ENCODE assay signal across 8 mouse cellular contexts in the genomic region with DNA sequence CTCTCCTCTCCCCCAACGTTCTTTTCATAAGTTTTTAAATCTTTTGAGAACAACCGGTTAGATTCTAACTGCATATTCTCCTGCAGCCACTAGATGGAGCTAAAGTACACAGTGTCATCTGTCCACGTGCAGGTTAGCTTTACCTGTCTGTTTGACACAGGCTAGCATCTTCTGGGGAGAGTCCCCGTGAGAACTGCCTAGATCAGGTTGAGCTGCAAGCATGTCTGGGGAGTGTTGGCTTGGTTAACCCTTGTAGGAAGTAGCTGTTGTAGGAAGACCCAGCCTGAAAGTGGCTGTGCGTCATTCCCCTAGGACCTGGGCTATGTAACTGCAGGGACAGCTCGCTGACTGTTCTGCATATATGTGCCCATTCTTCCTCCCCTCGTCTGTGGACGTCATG.
DNase-seq lines count a peak whose midpoint lies in the region; ATAC-seq and TF ChIP-seq lines count a peak whose summit lies in the region.
"Had no signal": no experiment of that assay in that cellular context is flagged by ENCODE, and none has a peak within 500 bp of the region (broad histone marks: within the 10 kb centered on the region; RNA-seq: fewer than 3 reads in every experiment).

No protein-coding gene starts in this region.

- no peak overlapping the region for H3K9ac ChIP-seq in kidney, embryonic 14.5 days (ENCODE audit: low read depth, low read length)
- no peak overlapping the region for H3K9ac ChIP-seq in midbrain, embryonic 13.5 days (replicated peaks)
- H3K9ac ChIP-seq: liver, embryonic 15.5 days had no signal

- no peak overlapping the region for H3K27ac ChIP-seq in cortical plate, adult 2 months (ENCODE audit: insufficient read depth, low read length)
- H3K27ac ChIP-seq in kidney, embryonic 14.5 days (ENCODE audit: low read depth, low read length), result no peak overlapping the region
- H3K27ac ChIP-seq in midbrain, embryonic 13.5 days, result no peak overlapping the region
- H3K27ac ChIP-seq: liver, embryonic 15.5 days had no signal

- peak; percentile 73 for TF ChIP-seq CTCF in cortical plate, adult 2 months (IDR thresholded peaks at IDR 0.05; ENCODE audit: extremely low read depth, insufficient read depth, low read length)

- H3K4me1 ChIP-seq in cortical plate, adult 2 months (ENCODE audit: control insufficient read depth, insufficient read depth, low read length), result no peaks in the 10 kb centered on the region
- no peaks in the 10 kb centered on the region for H3K4me1 ChIP-seq in kidney, embryonic 14.5 days (ENCODE audit: control insufficient read depth, insufficient read depth, low read length)
- H3K4me1 ChIP-seq in midbrain, embryonic 13.5 days (replicated peaks), result no peaks in the 10 kb centered on the region

- H3K9me3 ChIP-seq in kidney, embryonic 14.5 days (ENCODE audit: control insufficient read depth, low read length), result no peaks in the 10 kb centered on the region
- no peaks in the 10 kb centered on the region for H3K9me3 ChIP-seq in midbrain, embryonic 13.5 days
- H3K9me3 ChIP-seq: liver, embryonic 15.5 days had no signal

- peak; percentile 39 to 49 for DNase-seq in right cerebral cortex, adult 2 months (ENCODE audit: low spot score in 2 of 2)
- no peak for DNase-seq in right cerebral cortex, postnatal 25 days
- peak; percentile 29 for DNase-seq in T-cell, adult 2 months (ENCODE audit: low spot score)
- DNase-seq in thymus, postnatal 4 days, result peak; percentile 38

- ATAC-seq in kidney, embryonic 14.5 days (ENCODE audit: low FRiP score, low TSS enrichment), result peak; percentile 52; the same call in 1 of the 2 replicates
- ATAC-seq in midbrain, embryonic 13.5 days, result peak; percentile 67; the same call in 1 of the 2 replicates

- H3K4me3 ChIP-seq in cortical plate, adult 2 months (ENCODE audit: insufficient read depth, low read length), result no peak overlapping the region
- H3K4me3 ChIP-seq in kidney, embryonic 14.5 days (ENCODE audit: low read length), result no peak overlapping the region
- H3K4me3 ChIP-seq in midbrain, embryonic 13.5 days (replicated peaks), result no peak overlapping the region
- H3K4me3 ChIP-seq: liver, embryonic 15.5 days had no signal

- H3K4me2 ChIP-seq in kidney, embryonic 14.5 days (replicated peaks; ENCODE audit: low read depth, low read length), result no peak overlapping the region
- H3K4me2 ChIP-seq in midbrain, embryonic 13.5 days (replicated peaks), result no peak overlapping the region
- H3K4me2 ChIP-seq: liver, embryonic 15.5 days had no signal

- WGBS in kidney, embryonic 14.5 days, result 36% methylated on average over 8 of the region's 8 CpGs
- 35% methylated on average over 8 of the region's 8 CpGs for WGBS in midbrain, embryonic 13.5 days

- no peaks in the 10 kb centered on the region for H3K27me3 ChIP-seq in kidney, embryonic 14.5 days (ENCODE audit: control insufficient read depth, insufficient read depth, low read length)
- H3K27me3 ChIP-seq in midbrain, embryonic 13.5 days, result no peaks in the 10 kb centered on the region
- H3K27me3 ChIP-seq: liver, embryonic 15.5 days had no signal

- H3K36me3 ChIP-seq in kidney, embryonic 14.5 days (ENCODE audit: control insufficient read depth, insufficient read depth, low read length), result no peaks in the 10 kb centered on the region
- H3K36me3 ChIP-seq in midbrain, embryonic 13.5 days, result no peaks in the 10 kb centered on the region
- H3K36me3 ChIP-seq: liver, embryonic 15.5 days had no signal

- TF ChIP-seq POLR2A in cortical plate, adult 2 months (IDR thresholded peaks at IDR 0.05; ENCODE audit: extremely low read depth, insufficient read depth, low read length), result no peak
